Mouse (Mus musculus): ENCODE measurements around the gene A4galt.

DNA sequence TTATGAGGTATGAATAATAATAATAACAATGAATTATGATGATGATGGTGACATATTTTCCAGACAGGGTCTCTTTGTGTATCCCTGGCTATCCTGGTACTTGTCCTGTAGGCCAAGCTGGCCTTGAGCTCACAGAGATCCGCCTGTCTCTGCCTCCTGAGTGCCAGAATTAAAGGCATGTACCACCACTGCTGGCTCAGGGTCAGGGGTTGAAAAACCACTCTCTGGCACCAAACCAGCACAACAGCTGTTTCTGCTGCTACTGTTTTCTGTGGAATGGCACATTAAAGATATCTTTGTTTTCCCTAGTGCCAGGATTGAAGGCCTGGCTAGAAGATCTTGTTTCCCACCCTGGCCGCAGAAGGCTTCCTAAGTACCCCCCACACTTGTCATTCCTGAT lies 21.4 kb upstream of the A4galt start:
- no peak for TF ChIP-seq CTCF (conservative IDR thresholded peaks at IDR 0.05; ENCODE audit: low read length)
- no peak for TF ChIP-seq POU5F1 (IDR thresholded peaks at IDR 0.05; ENCODE audit: borderline replicate concordance, low read length)
- TF ChIP-seq NANOG (IDR thresholded peaks at IDR 0.05; ENCODE audit: borderline replicate concordance, low read length) = no peak

Data from E14TG2a.4 (cell line).